Mouse (Mus musculus) testis, adult 2 months (tissue): ENCODE measurements at regions not wholly inside any gene's neighbourhood (a gene's known extent, or its start where the extent isn't known, plus 50 kb on each side); places are given as distances from the start of the nearest gene placed in this dataset.

Experiments
- CTCF ChIP-seq: fragments of 200-500 bp; IDR thresholded peaks from 2 replicates; pipeline ENCODE4 v1.5.1; 2012; ENCODE audit warnings: low read depth, mild to moderate bottlenecking, inconsistent platforms, low read length, moderate library complexity; ENCODE audit not compliant: control insufficient read depth, insufficient read depth, insufficient replicate concordance
- POLR2A ChIP-seq: fragments of 200-500 bp; IDR thresholded peaks from 2 replicates; pipeline ENCODE4 v1.6.1; 2012; ENCODE audit warnings: low read depth, mild to moderate bottlenecking, inconsistent platforms, low read length, moderate library complexity; ENCODE audit not compliant: control insufficient read depth

DNA sequence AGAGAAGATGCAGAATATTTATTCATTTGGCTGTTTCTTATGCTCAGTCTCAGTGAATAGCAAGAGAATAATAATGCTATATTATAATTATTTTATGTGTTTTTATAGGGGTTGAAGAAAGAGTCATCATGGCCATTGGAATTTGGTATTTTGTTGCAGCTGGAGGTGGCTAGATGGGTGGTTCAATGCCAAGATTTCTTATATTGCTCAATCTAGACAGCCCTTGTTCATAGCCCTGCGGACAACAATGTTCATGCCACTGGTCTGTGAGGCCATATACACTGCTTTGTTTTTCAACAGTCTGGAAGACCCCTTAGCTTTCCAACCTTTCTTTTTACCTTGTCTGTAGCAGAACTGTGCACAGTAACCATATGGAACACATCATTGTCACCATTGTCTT lies 505.1 kb upstream of the Nr2f1 start:
- TF ChIP-seq POLR2A (no peak), CTCF (no peak)
